8 mouse cellular contexts compared by ENCODE assay signal in the genomic region with DNA sequence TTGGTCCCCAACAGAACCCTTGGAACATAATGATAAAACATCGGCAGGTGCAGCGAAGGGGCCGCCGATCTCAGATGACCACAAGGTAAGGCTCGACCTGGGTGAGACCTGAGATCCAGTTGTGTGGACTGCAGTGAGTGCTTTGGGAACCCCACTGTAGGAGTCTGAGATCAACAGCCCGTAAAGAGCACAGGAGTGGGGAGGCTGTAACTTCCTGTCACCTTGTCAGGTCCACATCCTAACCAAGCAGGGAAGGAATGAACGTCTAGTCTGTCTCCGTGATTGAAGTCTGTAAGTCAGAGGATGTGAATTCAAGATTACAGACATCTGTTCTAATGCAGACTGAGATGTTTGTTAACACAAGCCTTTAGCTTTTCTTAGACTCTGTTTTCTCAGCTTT. TPM values are rescaled to one million over a fixed set of nuclear protein-coding genes. Genes with fewer than 3 reads are reported as not detected.
DNase-seq lines count a peak whose midpoint lies in the region; ATAC-seq and TF ChIP-seq lines count a peak whose summit lies in the region.

No protein-coding gene starts in this region.

- H3K27ac ChIP-seq in lung, embryonic 14.5 days (ENCODE audit: low read depth): peak overlapping the region; percentile 66; the same call in 1 of the 2 replicates
- no peak overlapping the region for H3K27ac ChIP-seq in embryonic facial prominence, embryonic 11.5 days (replicated peaks; ENCODE audit: low read depth, low read length)
- H3K27ac ChIP-seq in intestine, embryonic 15.5 days: no peak overlapping the region
- H3K27ac ChIP-seq in neural tube, embryonic 14.5 days (ENCODE audit: low read depth, low read length): no peak overlapping the region

- no peaks in the 10 kb centered on the region for H3K4me1 ChIP-seq in lung, embryonic 14.5 days (ENCODE audit: insufficient read depth)
- H3K4me1 ChIP-seq in embryonic facial prominence, embryonic 11.5 days (ENCODE audit: control insufficient read depth, insufficient read depth, low read length): no peaks in the 10 kb centered on the region
- peaks cover 16% of the 10 kb centered on the region for H3K4me1 ChIP-seq in intestine, embryonic 15.5 days (replicated peaks)
- peaks cover 21% of the 10 kb centered on the region for H3K4me1 ChIP-seq in neural tube, embryonic 14.5 days (ENCODE audit: control insufficient read depth, insufficient read depth, low read length)

- H3K9ac ChIP-seq in lung, embryonic 14.5 days: peak overlapping the region; percentile 91
- H3K9ac ChIP-seq in embryonic facial prominence, embryonic 11.5 days (replicated peaks; ENCODE audit: low read length): peak overlapping the region; percentile 84
- H3K9ac ChIP-seq in intestine, embryonic 15.5 days: peak overlapping the region; percentile 90
- peak overlapping the region; percentile 92 for H3K9ac ChIP-seq in neural tube, embryonic 14.5 days (replicated peaks; ENCODE audit: low read depth, low read length)

- ATAC-seq in lung, embryonic 14.5 days (ENCODE audit: insufficient read depth): no peak
- ATAC-seq in embryonic facial prominence, embryonic 11.5 days (replicated peaks; ENCODE audit: insufficient number of reproducible peaks, low FRiP score, low TSS enrichment, low read depth): no peak
- ATAC-seq in intestine, embryonic 15.5 days: no peak
- no peak for ATAC-seq in neural tube, embryonic 14.5 days (ENCODE audit: low read depth)

- no peak for DNase-seq in lung, embryonic 14.5 days
- DNase-seq in lung, postnatal 36 days: no peak
- no peak for DNase-seq in embryonic facial prominence, embryonic 11.5 days (ENCODE audit: low spot score)
- DNase-seq in gastrocnemius, adult 18-20 months (ENCODE audit: low spot score): no peak
- no peak for DNase-seq in Muller cell, postnatal 12 days (ENCODE audit: inconsistent ontology term)
- no peak for DNase-seq in right cerebral cortex, postnatal 4 days

- H3K4me2 ChIP-seq in lung, embryonic 14.5 days: peak overlapping the region; percentile 91
- peak overlapping the region; percentile 69 for H3K4me2 ChIP-seq in embryonic facial prominence, embryonic 11.5 days (ENCODE audit: low read depth, low read length)
- H3K4me2 ChIP-seq in intestine, embryonic 15.5 days (replicated peaks): peak overlapping the region; percentile 66
- peak overlapping the region; percentile 67 for H3K4me2 ChIP-seq in neural tube, embryonic 14.5 days (ENCODE audit: low read depth, low read length)

- TF ChIP-seq CTCF in lung, embryonic 14.5 days (IDR thresholded peaks at IDR 0.05; ENCODE audit: low read depth): no peak

- H3K4me3 ChIP-seq in lung, embryonic 14.5 days (ENCODE audit: low read depth, low read length): peak overlapping the region; percentile 91
- peak overlapping the region; percentile 85 for H3K4me3 ChIP-seq in embryonic facial prominence, embryonic 11.5 days (ENCODE audit: low read depth, low read length)
- H3K4me3 ChIP-seq in intestine, embryonic 15.5 days (replicated peaks): peak overlapping the region; percentile 84
- peak overlapping the region; percentile 87 for H3K4me3 ChIP-seq in neural tube, embryonic 14.5 days (ENCODE audit: low read depth, low read length)

- H3K9me3 ChIP-seq in lung, embryonic 14.5 days (ENCODE audit: low read depth, low read length): no peaks in the 10 kb centered on the region
- no peaks in the 10 kb centered on the region for H3K9me3 ChIP-seq in embryonic facial prominence, embryonic 11.5 days (replicated peaks; ENCODE audit: control insufficient read depth, low read length)
- no peaks in the 10 kb centered on the region for H3K9me3 ChIP-seq in intestine, embryonic 15.5 days
- no peaks in the 10 kb centered on the region for H3K9me3 ChIP-seq in neural tube, embryonic 14.5 days (ENCODE audit: control insufficient read depth, low read length)

- H3K27me3 ChIP-seq in lung, embryonic 14.5 days (ENCODE audit: insufficient read depth, low read length): no peaks in the 10 kb centered on the region
- H3K27me3 ChIP-seq in embryonic facial prominence, embryonic 11.5 days (ENCODE audit: control insufficient read depth, insufficient read depth, low read length): no peaks in the 10 kb centered on the region
- H3K27me3 ChIP-seq in intestine, embryonic 15.5 days (replicated peaks): no peaks in the 10 kb centered on the region
- H3K27me3 ChIP-seq in neural tube, embryonic 14.5 days (ENCODE audit: control insufficient read depth, insufficient read depth, low read length): no peaks in the 10 kb centered on the region; the same call in 1 of the 2 replicates

- peaks cover 43% of the 10 kb centered on the region for H3K36me3 ChIP-seq in lung, embryonic 14.5 days (ENCODE audit: insufficient read depth)
- no peaks in the 10 kb centered on the region; the same call in 1 of the 2 replicates for H3K36me3 ChIP-seq in embryonic facial prominence, embryonic 11.5 days (replicated peaks; ENCODE audit: control insufficient read depth, insufficient read depth, low read depth, low read length)
- peaks cover 4% of the 10 kb centered on the region; the same call in 1 of the 2 replicates for H3K36me3 ChIP-seq in intestine, embryonic 15.5 days
- H3K36me3 ChIP-seq in neural tube, embryonic 14.5 days (ENCODE audit: control insufficient read depth, insufficient read depth, low read length): peaks cover 15% of the 10 kb centered on the region; the same call in 1 of the 2 replicates

- 48% methylated on average over 8 of the region's 8 CpGs for WGBS in lung, embryonic 14.5 days
- 54% methylated on average over 8 of the region's 8 CpGs for WGBS in embryonic facial prominence, embryonic 11.5 days
- 41% methylated on average over 8 of the region's 8 CpGs for WGBS in intestine, embryonic 15.5 days
- 63% methylated on average over 8 of the region's 8 CpGs for WGBS in neural tube, embryonic 14.5 days

RNA-seq across cellular contexts. Expression of a gene that starts 0.9 kb away (rescaled TPM):
- 74.7 and 77.6 TPM in 2 replicates for polyA plus RNA-seq in lung, embryonic 14.5 days (2014; fragmentation: Nextera tagmentation; extraction: Ambion mirVana)
- polyA plus RNA-seq in embryonic facial prominence, embryonic 11.5 days (2014; fragmentation: Nextera tagmentation; extraction: Ambion mirVana): 82.0 and 83.1 TPM in 2 replicates
- 60.4 and 62.5 TPM in 2 replicates for polyA plus RNA-seq in intestine, embryonic 15.5 days (2015; fragmentation: Nextera tagmentation; extraction: Ambion mirVana)
- polyA plus RNA-seq in neural tube, embryonic 14.5 days (2014; fragmentation: Nextera tagmentation; extraction: Ambion mirVana): 49.0 and 56.0 TPM in 2 replicates
- total RNA-seq in gastrocnemius, adult 18-20 months (2021): 10 to 100 TPM; 15.7 to 20.7 TPM

RNA-seq across cellular contexts. Expression of a gene that starts 1.0 kb away (rescaled TPM):
- 1.3 and 1.4 TPM in 2 replicates for polyA plus RNA-seq in lung, embryonic 14.5 days (2014; fragmentation: Nextera tagmentation; extraction: Ambion mirVana)
- 0.38 and 0.46 TPM in 2 replicates for polyA plus RNA-seq in embryonic facial prominence, embryonic 11.5 days (2014; fragmentation: Nextera tagmentation; extraction: Ambion mirVana)
- 1.8 and 2.0 TPM in 2 replicates for polyA plus RNA-seq in intestine, embryonic 15.5 days (2015; fragmentation: Nextera tagmentation; extraction: Ambion mirVana)
- 0.77 and 1.2 TPM in 2 replicates for polyA plus RNA-seq in neural tube, embryonic 14.5 days (2014; fragmentation: Nextera tagmentation; extraction: Ambion mirVana)
- not detected for total RNA-seq in gastrocnemius, adult 18-20 months (2021)

RNA-seq across cellular contexts. Expression of a gene that starts 23.0 kb away (rescaled TPM):
- 586 and 619 TPM in 2 replicates for polyA plus RNA-seq in lung, embryonic 14.5 days (2014; fragmentation: Nextera tagmentation; extraction: Ambion mirVana)
- polyA plus RNA-seq in embryonic facial prominence, embryonic 11.5 days (2014; fragmentation: Nextera tagmentation; extraction: Ambion mirVana): 534 and 547 TPM in 2 replicates
- polyA plus RNA-seq in intestine, embryonic 15.5 days (2015; fragmentation: Nextera tagmentation; extraction: Ambion mirVana): 431 and 439 TPM in 2 replicates
- 30.6 and 38.9 TPM in 2 replicates for polyA plus RNA-seq in neural tube, embryonic 14.5 days (2014; fragmentation: Nextera tagmentation; extraction: Ambion mirVana)
- total RNA-seq in gastrocnemius, adult 18-20 months (2021): under 1 TPM; 0.41 to 0.50 TPM

RNA-seq across cellular contexts. Expression of a gene that starts 31.6 kb away (rescaled TPM):
- polyA plus RNA-seq in lung, embryonic 14.5 days (2014; fragmentation: Nextera tagmentation; extraction: Ambion mirVana): not detected in 2 replicates
- polyA plus RNA-seq in embryonic facial prominence, embryonic 11.5 days (2014; fragmentation: Nextera tagmentation; extraction: Ambion mirVana): not detected in 2 replicates
- not detected in 2 replicates for polyA plus RNA-seq in intestine, embryonic 15.5 days (2015; fragmentation: Nextera tagmentation; extraction: Ambion mirVana)
- not detected in 2 replicates for polyA plus RNA-seq in neural tube, embryonic 14.5 days (2014; fragmentation: Nextera tagmentation; extraction: Ambion mirVana)
- total RNA-seq in gastrocnemius, adult 18-20 months (2021): not detected

RNA-seq across cellular contexts. Expression of a gene that starts 33.1 kb away (rescaled TPM):
- polyA plus RNA-seq in lung, embryonic 14.5 days (2014; fragmentation: Nextera tagmentation; extraction: Ambion mirVana): not detected in 2 replicates
- 4.3 and 11.2 TPM in 2 replicates for polyA plus RNA-seq in embryonic facial prominence, embryonic 11.5 days (2014; fragmentation: Nextera tagmentation; extraction: Ambion mirVana)
- 1.7 and 6.9 TPM in 2 replicates for polyA plus RNA-seq in intestine, embryonic 15.5 days (2015; fragmentation: Nextera tagmentation; extraction: Ambion mirVana)
- 1.9 and 6.4 TPM in 2 replicates for polyA plus RNA-seq in neural tube, embryonic 14.5 days (2014; fragmentation: Nextera tagmentation; extraction: Ambion mirVana)
- total RNA-seq in gastrocnemius, adult 18-20 months (2021): over 10,000 TPM; 18,106 to 19,583 TPM

Comparison
In these comparisons a context has a peak if more than half of its experiments do, and no peak if none do; other contexts are left out.
1. RNA of a gene that starts 23.0 kb away (polyA plus RNA-seq): 586 to 619 TPM in lung, embryonic 14.5 days, 534 to 547 TPM in embryonic facial prominence, embryonic 11.5 days and 431 to 439 TPM in intestine, embryonic 15.5 days; 30.6 to 38.9 TPM in neural tube, embryonic 14.5 days; every median in the first group is over 10 times any median in the second.
2. Peak in every context shown above with its lines, with median percentiles within 50 percentile points of each other: H3K4me2 ChIP-seq, H3K4me3 ChIP-seq and H3K9ac ChIP-seq.